Mouse (Mus musculus) heart, postnatal 25 days (tissue): ENCODE measurements at regions not wholly inside any gene's neighbourhood (a gene's known extent, or its start where the extent isn't known, plus 50 kb on each side); places are given as distances from the start of the nearest gene placed in this dataset.

Experiments
- DNase-seq: peaks from one replicate; pipeline ENCODE4 v3.0.0; 2022; ENCODE audit warnings: low spot score
- intact Hi-C: fragments of 180-260 bp; cut with DNase I; formaldehyde crosslinking; loops from one replicate; pipeline ENCODE4 v1.15.1; 2025

- DNase-seq, result no peak
- intact Hi-C loops, result no loop called here
Measured at GRCm38 (mm10) chr1:52305679-52306632, 72.9 kb upstream of the Gls start.

GRCm38 (mm10) chr1:52302557-52302956 is 69.5 kb upstream of the Gls start:
- intact Hi-C loops, result loop anchor here (2.0 kb wide), 2 partner anchors 156 to 328 kb away; partner anchors contain the start of gene Nemp2
- DNase-seq, result peak; percentile 48

- DNase-seq, result no peak
- intact Hi-C loops, result no loop called here
Measured at GRCm38 (mm10) chr1:52301266-52301665, 68.2 kb upstream of the Gls start.

GRCm38 (mm10) chr1:52299559-52299958 is 66.5 kb upstream of the Gls start:
- no peak for DNase-seq
- intact Hi-C loops, result loop anchor here (5.0 kb wide), 1 partner anchor 448 kb away; no protein-coding TSS in a partner anchor

- intact Hi-C loops, result loop anchor here (5.0 kb wide), 1 partner anchor 449 kb away; no protein-coding TSS in a partner anchor
- no peak for DNase-seq
Measured at GRCm38 (mm10) chr1:52298336-52298735, 65.3 kb upstream of the Gls start.

DNA sequence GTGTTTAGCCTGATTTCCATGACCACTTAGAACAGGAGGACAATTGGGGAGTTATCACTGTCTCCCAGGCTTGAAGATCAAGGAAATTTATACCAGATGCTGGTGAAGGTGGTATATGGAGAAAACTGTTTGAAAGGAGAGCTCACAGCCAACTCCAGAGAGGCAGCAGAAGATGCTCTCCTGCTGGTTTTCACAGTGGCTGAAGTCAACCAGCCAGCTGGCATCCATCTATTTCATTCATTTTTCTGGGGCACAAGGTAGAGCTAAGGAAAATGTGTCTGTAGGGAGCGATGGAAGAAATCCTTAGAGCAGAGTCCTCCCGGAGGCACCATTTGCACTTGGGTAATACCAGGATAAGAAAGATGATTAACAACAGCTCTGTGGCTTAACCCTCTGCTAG is 63.1 kb upstream of the Gls start:
- no peak for DNase-seq
- intact Hi-C loops, result loop anchor here (5.0 kb wide), 1 partner anchor 451 kb away; no protein-coding TSS in a partner anchor

DNA sequence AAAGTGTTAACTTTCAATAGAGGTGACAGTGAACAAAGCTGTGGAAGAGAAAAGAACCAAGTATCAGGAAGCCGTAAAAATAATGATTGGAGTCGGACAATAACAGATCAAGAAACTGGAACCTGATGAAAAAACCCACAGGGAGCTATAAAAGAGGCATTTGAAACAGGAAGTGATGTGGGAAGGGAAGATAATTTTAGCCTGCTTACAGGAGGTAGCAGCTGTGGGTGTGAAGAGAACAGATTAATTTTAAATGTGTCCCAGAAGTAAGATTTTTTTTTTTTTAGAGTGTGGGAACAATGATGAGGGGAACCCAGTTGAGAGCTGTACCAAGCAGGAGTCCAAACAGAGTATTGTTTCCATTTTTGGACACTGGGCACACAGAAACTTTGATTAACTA is 61.5 kb upstream of the Gls start:
- intact Hi-C loops, result no loop called here
- no peak for DNase-seq

GRCm38 (mm10) chr1:52293393-52294099 is 60.5 kb upstream of the Gls start:
- DNase-seq, result no peak
- intact Hi-C loops, result no loop called here
